18 mouse cellular contexts compared by ENCODE assay signal in the genomic region with DNA sequence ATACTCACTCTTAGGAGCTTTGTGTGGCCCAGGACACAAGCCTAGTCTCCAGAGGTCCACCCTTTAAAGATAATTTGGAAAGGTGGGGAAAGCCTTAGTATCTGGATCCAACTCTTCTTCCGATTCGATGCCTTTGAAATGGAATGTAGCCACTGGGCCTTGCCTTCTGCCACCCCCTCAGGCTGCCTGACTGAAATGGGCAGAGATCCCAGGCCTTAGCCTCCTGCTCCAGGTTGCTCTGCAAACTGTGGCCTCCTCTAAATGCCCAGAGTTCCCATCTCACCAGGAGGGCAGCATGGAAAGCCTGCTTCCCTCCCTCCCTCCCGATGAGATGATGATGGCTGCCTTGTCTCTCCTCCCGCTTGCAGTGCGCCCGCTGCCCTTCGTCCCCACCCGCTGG. TPM values are rescaled to one million over a fixed set of nuclear protein-coding genes. Genes with fewer than 3 reads are reported as not detected.
"Had no signal": no experiment of that assay in that cellular context is flagged by ENCODE, and none has a peak within 500 bp of the region (broad histone marks: within the 10 kb centered on the region; RNA-seq: fewer than 3 reads in every experiment).

No protein-coding gene starts in this region.

- H3K27ac ChIP-seq: kidney, postnatal 0 days; layer of hippocampus, adult 2 months; liver, embryonic 14.5 days; macrophage had no signal

- H3K4me3 ChIP-seq: layer of hippocampus, adult 2 months; midbrain, embryonic 13.5 days; myocyte; neural tube, embryonic 13.5 days; stomach, embryonic 15.5 days had no signal

- H3K4me2 ChIP-seq: lung, embryonic 14.5 days; midbrain, embryonic 13.5 days; neural tube, embryonic 13.5 days; stomach, embryonic 15.5 days had no signal

- ATAC-seq: liver, postnatal 0 days; lung, postnatal 0 days; midbrain, embryonic 13.5 days; midbrain, embryonic 16.5 days had no signal

- H3K27me3 ChIP-seq: midbrain, embryonic 13.5 days; neural tube, embryonic 13.5 days; stomach, embryonic 15.5 days had no signal

- H3K36me3 ChIP-seq: midbrain, embryonic 13.5 days; neural tube, embryonic 13.5 days; stomach, embryonic 15.5 days had no signal

- H3K9ac ChIP-seq: liver, embryonic 14.5 days; liver, postnatal 0 days; lung, embryonic 14.5 days; midbrain, embryonic 13.5 days; neural tube, embryonic 13.5 days; stomach, embryonic 15.5 days had no signal

- DNase-seq: kidney, postnatal 25 days; layer of hippocampus, adult 9-11 months; liver, postnatal 0 days; lung, embryonic 14.5 days; retina, postnatal 1 day; right cerebral cortex, postnatal 25 days; spleen, adult 18-20 months; thymus, postnatal 25 days had no signal

- H3K9me3 ChIP-seq: midbrain, embryonic 13.5 days; neural tube, embryonic 13.5 days; stomach, embryonic 15.5 days had no signal

RNA-seq across cellular contexts. Expression of a gene that starts 19.1 kb away (rescaled TPM):
- polyA plus RNA-seq: macrophage had no signal

RNA-seq across cellular contexts. Expression of a gene that starts 47.2 kb away (rescaled TPM):
- polyA plus RNA-seq: macrophage had no signal
